Mouse (Mus musculus) hindbrain, embryonic 16.5 days (tissue): ENCODE measurements around the gene Gpd2. TPM values are rescaled to one million over a fixed set of nuclear protein-coding genes. Genes with fewer than 3 reads are reported as not detected.

Experiments used
- ATAC-seq: fragments of 200-750 bp; cut with Nextera tagmentation; 2 replicates; pipeline ENCODE4 v1.8.0; 2017; ENCODE audit warnings: moderate TSS enrichment, moderate library complexity
- H3K27ac ChIP-seq: fragments of 300-500 bp; sonication (generic); 2 replicates; pipeline ENCODE4 v1.5.1; 2014; ENCODE audit warnings: low read depth, mild to moderate bottlenecking, control low read depth, low read length, moderate library complexity
- H3K27me3 ChIP-seq: fragments of 300-500 bp; sonication (generic); replicated peaks from 2 replicates; pipeline ENCODE4 v1.6.1; 2014; ENCODE audit warnings: low read length; ENCODE audit not compliant: control insufficient read depth, insufficient read depth
- H3K36me3 ChIP-seq: fragments of 300-500 bp; sonication (generic); 2 replicates; pipeline ENCODE4 v1.6.1; 2014; ENCODE audit warnings: mild to moderate bottlenecking, low read length, moderate library complexity, mixed read lengths; ENCODE audit not compliant: control insufficient read depth, insufficient read depth
- H3K4me1 ChIP-seq: fragments of 300-500 bp; sonication (generic); 2 replicates; pipeline ENCODE4 v1.6.1; 2014; ENCODE audit warnings: low read depth, low read length; ENCODE audit not compliant: control insufficient read depth, insufficient read depth
- H3K4me2 ChIP-seq: fragments of 300-500 bp; sonication (generic); 2 replicates; pipeline ENCODE4 v1.6.1; 2014; ENCODE audit warnings: mild to moderate bottlenecking, low read length, control low read depth, moderate library complexity
- H3K4me3 ChIP-seq: fragments of 300-500 bp; sonication (generic); 2 replicates; pipeline ENCODE4 v1.5.1; 2014; ENCODE audit warnings: mild to moderate bottlenecking, low read length, control low read depth, moderate library complexity
- H3K9ac ChIP-seq: fragments of 300-500 bp; sonication (generic); 2 replicates; pipeline ENCODE4 v1.6.1; 2014; ENCODE audit warnings: low read depth, mild to moderate bottlenecking, control low read depth, low read length, moderate library complexity
- H3K9me3 ChIP-seq: fragments of 300-500 bp; sonication (generic); 2 replicates; pipeline ENCODE4 v1.6.1; 2014; ENCODE audit warnings: mild to moderate bottlenecking, low read length, moderate library complexity; ENCODE audit not compliant: control insufficient read depth
- WGBS: fragments of 180-500 bp; shearing (Covaris S2); extraction: QIAGEN DNeasy Blood & Tissue Kit; methylation state at CpG from one replicate; pipeline ENCODE4 v1.1.7; 2014; 5-methylcytosine and 5-hydroxymethylcytosine counted together
- polyA plus RNA-seq: library from polyadenylated mRNA; unstranded; fragments of >200 nt; fragmentation: Nextera tagmentation; extraction: Ambion mirVana; gene quantifications from 2 replicates; pipeline ENCODE4 v1.2.1, GENCODE M21; 2015

The Gpd2 gene
- polyA plus RNA-seq, 1 experiment from 2014 or later: 31.6 TPM

DNA sequence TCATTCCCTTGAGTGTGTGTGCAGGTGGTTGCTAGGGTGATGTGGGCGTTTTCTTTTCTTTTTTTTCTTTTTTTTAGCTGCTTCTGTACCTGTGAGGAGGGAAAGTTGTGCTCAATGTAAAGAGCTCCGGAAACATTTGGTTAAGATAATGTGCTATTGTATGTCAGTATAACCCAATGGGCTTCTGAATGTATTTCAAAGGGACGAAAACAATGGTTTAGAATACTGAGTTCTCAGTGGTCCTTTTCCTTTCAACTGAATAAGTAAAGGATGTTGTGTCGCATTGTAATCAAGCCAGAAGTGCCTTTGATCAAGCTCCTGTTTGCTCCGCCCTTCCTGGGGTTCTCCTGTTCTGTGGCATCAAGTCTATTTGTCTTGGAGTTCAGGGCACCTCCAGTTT is 6.6 kb downstream of the Gpd2 start:
- no peak overlapping the region for H3K9ac ChIP-seq
- H3K27me3 ChIP-seq: no peaks in the 10 kb centered on the region
- no peaks in the 10 kb centered on the region for H3K4me1 ChIP-seq
- H3K9me3 ChIP-seq: no peaks in the 10 kb centered on the region
- 44% methylated on average over 5 of the region's 5 CpGs for WGBS
- no peak overlapping the region for H3K4me3 ChIP-seq
- ATAC-seq: no peak
- no peak overlapping the region for H3K4me2 ChIP-seq
- no peaks in the 10 kb centered on the region for H3K36me3 ChIP-seq
- no peak overlapping the region for H3K27ac ChIP-seq

DNA sequence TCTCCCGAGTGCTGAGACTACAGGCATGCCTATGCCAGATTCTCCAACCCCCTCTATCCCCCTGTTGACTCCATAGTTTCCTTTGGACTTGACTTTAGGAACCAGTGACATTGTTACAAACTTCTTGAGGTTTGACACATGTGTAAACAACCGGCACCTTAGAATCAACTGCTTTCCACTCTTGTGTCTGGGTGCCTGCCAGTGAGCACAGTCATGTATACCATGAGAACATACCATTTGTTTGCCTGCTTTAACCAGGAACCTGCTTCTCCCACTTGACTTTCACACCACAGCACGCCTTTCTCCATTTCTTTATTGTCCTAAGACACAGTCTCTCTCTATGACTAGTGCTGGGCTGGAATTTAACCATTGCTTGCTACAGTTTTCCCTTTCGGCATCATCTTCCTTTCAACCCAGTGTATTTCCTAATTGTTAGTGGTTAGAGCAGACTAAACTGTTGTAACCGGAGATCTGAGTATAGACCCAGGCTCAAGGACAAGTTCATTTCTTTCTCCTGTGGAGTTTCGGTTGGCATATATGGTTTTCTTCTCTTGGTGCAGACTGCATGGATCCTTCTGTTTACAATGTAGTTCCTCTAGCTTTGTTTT is 8.4 kb downstream of the Gpd2 start:
- ATAC-seq: no peak
- WGBS: 89% methylated on average over 6 of the region's 6 CpGs
- no peak overlapping the region for H3K27ac ChIP-seq

DNA sequence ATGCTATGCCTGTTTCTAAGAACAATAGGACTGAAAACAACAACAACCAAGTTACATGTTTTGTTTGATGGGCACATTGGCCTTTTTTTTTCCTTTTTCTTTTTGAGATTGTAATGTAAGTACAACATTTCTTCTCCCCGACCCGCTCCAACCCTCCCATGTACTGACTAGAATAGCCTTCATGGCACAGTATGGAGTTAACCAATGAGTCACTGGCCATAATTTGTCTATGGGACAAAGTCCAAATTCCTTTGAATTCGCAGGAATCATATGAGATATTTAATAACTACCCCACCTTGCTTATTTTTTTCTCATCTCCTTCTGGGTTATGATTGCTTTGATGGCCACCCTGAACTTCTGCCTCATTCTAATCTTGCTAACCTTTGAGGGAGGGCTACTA is 12.7 kb downstream of the Gpd2 start:
- Histone ChIP-seq H3K27ac (no peak overlapping the region), H3K4me1 (no peaks in the 10 kb centered on the region), H3K36me3 (no peaks in the 10 kb centered on the region), H3K27me3 (no peaks in the 10 kb centered on the region), H3K4me3 (no peak overlapping the region), H3K4me2 (no peak overlapping the region), H3K9ac (no peak overlapping the region), H3K9me3 (no peaks in the 10 kb centered on the region)
- WGBS: 99% methylated on average over 3 of the region's 3 CpGs
- no peak for ATAC-seq

More for the DNA sequence above, 8.4 kb downstream of the Gpd2 start:
- Histone ChIP-seq H3K36me3 (no peaks in the 10 kb centered on the region), H3K4me1 (no peaks in the 10 kb centered on the region), H3K27me3 (no peaks in the 10 kb centered on the region), H3K9ac (no peak overlapping the region), H3K4me2 (no peak overlapping the region), H3K9me3 (no peaks in the 10 kb centered on the region), H3K4me3 (no peak overlapping the region)

DNA sequence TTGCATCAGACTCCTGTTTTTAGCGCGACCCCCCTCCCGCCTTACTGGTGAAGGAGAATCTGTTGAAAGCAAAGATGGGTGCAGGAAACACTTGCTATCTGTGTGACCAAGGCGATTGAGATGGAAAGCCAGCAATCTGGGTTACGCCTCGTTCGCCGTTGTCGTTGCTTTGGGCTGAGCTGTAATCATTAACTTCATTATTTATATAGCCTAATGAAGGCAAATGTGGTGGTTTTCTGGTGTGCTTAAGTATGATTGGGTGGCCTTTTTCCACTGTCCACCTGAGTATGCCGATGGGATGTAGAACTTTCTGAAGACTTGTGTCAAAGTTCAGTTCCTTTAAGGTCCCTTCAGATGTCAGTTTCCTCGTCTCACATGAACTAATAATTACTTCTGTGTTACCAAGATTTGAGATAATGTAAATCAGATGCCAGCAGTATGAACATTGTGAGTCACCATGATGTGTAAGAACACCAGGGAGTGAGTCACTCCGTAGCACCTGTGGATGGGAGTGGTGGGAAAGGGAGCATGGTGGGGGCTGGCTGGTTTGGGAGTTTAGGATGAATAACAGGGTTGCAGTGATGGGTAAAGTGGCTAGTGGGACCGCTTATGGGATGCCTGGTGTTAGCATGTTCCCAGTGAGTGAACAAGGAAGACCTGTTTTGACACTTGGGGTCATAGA is 14.3 kb downstream of the Gpd2 start:
- H3K9ac ChIP-seq: no peak overlapping the region
- H3K27ac ChIP-seq: no peak overlapping the region
- no peaks in the 10 kb centered on the region for H3K36me3 ChIP-seq
- H3K27me3 ChIP-seq: no peaks in the 10 kb centered on the region
- no peaks in the 10 kb centered on the region for H3K4me1 ChIP-seq
- no peak for ATAC-seq
- no peak overlapping the region for H3K4me2 ChIP-seq
- H3K4me3 ChIP-seq: no peak overlapping the region
- H3K9me3 ChIP-seq: no peaks in the 10 kb centered on the region
- WGBS: 91% methylated on average over 13 of the region's 13 CpGs

DNA sequence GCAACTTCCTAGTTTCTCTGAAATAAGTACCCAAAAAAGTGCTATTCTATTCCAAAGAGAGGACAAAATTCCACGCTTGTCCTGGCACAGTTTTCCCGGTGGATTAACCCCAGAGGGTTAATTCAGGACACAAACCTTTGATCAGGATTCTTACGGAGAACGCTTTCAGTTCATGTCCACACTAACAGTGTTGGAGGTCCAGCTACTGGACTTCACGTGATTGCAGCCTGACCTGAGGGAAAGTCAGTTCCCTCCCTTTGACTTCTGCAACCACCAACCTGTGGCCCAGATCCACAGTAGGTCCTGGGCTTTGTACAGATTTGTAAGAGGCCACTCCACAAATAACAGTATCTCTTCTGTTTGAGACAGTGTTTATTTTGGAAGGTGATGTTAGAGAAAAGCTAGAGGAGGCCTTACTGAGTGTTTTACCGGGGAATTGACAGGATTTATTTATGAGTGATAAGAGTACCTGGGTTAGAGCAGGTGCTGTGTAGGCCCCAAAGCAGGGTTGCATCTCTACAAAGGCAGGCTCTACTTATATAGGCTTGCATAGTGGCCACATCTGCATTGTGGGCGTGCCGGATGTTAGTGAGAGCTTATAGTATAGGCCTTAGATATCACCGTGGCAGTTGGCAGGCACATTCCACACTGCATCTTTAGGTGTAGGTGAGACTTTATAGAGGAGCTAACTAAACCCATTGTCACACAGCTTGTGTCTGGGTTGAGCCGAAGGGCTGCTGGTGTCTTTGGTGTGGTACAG is 15.3 kb downstream of the Gpd2 start:
- 87% methylated on average over 10 of the region's 10 CpGs for whole genome bisulfite sequencing
- no peak overlapping the region for H3K4me2 ChIP-seq
- H3K36me3 ChIP-seq: no peaks in the 10 kb centered on the region
- no peak overlapping the region for H3K27ac ChIP-seq
- no peak for ATAC-seq
- H3K9ac ChIP-seq: no peak overlapping the region
- H3K27me3 ChIP-seq: no peaks in the 10 kb centered on the region
- no peaks in the 10 kb centered on the region for H3K4me1 ChIP-seq
- H3K4me3 ChIP-seq: no peak overlapping the region
- no peaks in the 10 kb centered on the region for H3K9me3 ChIP-seq

DNA sequence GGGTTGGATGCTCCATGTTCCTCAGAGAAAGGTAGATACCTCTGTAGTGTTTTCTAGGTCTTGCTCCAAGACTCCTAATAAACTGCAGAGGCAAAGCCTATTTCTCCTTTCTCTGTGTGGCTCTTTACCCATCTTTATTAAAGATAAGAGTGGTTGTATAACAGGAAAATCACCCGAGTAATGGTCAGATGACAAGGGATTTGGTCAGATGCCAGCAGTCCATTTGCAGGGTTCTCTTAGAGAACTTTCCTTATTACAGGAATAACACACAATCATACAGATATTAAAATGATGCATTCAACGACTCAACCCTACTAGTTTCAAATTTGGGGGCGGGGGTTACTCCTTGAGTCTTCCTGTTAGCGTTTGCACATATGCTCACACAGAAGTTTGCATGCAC is 16.8 kb downstream of the Gpd2 start:
- ATAC-seq: no peak
- WGBS: 85% methylated on average over 4 of the region's 4 CpGs
- Histone ChIP-seq H3K27ac (no peak overlapping the region), H3K36me3 (no peaks in the 10 kb centered on the region), H3K9me3 (no peaks in the 10 kb centered on the region), H3K4me1 (no peaks in the 10 kb centered on the region), H3K4me2 (no peak overlapping the region), H3K9ac (no peak overlapping the region), H3K4me3 (no peak overlapping the region), H3K27me3 (no peaks in the 10 kb centered on the region)

DNA sequence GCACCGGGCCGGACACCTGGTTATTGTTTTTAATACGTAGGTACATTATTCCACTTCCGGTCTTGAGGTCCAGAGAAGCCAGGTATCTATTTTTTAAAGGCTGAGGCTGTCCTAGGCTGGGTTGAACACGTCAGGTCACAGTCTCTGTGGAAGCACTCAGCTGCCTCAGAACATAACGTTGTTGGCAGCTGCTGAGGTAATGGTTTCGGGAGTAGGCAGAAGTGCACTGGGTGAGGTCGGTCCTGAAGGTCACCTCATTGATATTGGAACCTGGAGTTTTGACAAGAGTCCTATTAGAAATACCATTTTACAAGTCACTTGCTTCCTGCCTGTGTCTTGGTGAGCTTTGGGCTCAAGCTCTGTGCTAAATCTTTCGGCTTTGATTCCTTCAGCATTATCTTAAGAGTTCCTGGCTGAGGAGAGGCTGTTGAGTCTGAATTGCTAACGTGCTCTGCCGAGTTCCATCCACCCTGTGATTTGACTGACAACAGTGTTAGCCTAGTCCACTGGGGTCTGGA is 17.8 kb downstream of the Gpd2 start:
- no peaks in the 10 kb centered on the region for H3K36me3 ChIP-seq
- no peak overlapping the region for H3K9ac ChIP-seq
- no peak for ATAC-seq
- no peak overlapping the region for H3K4me2 ChIP-seq
- no peak overlapping the region for H3K4me3 ChIP-seq
- no peaks in the 10 kb centered on the region for H3K4me1 ChIP-seq
- H3K9me3 ChIP-seq: no peaks in the 10 kb centered on the region
- H3K27me3 ChIP-seq: no peaks in the 10 kb centered on the region
- no peak overlapping the region for H3K27ac ChIP-seq
- 67% methylated on average over 11 of the region's 11 CpGs for WGBS

DNA sequence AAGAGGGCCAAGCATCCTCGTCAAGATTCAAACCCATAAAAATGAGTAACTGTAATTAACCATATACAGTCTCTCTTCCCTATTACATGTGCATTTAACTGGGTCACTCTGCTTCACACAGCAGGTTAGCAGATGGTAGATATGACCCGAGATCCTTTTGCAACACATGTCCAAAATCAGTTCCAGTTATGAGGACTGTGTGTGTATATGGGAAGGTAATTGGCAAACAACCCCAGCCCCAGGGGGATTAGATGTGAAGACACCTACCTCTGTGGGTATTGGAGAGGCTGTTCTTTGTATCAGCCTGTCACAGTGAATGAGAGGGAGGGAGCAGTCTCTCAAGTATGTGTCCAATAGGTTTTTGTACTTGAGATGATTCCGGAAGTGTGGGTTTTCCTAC is 18.4 kb downstream of the Gpd2 start:
- H3K4me2 ChIP-seq: no peak overlapping the region
- no peaks in the 10 kb centered on the region for H3K27me3 ChIP-seq
- no peak overlapping the region for H3K9ac ChIP-seq
- no peak overlapping the region for H3K4me3 ChIP-seq
- no peaks in the 10 kb centered on the region for H3K36me3 ChIP-seq
- no peaks in the 10 kb centered on the region for H3K9me3 ChIP-seq
- H3K27ac ChIP-seq: no peak overlapping the region
- 40% methylated on average over 3 of the region's 3 CpGs for WGBS
- H3K4me1 ChIP-seq: no peaks in the 10 kb centered on the region
- 0 out of 2 replicates have a peak, but pooled peaks have one; percentile 24 for ATAC-seq

DNA sequence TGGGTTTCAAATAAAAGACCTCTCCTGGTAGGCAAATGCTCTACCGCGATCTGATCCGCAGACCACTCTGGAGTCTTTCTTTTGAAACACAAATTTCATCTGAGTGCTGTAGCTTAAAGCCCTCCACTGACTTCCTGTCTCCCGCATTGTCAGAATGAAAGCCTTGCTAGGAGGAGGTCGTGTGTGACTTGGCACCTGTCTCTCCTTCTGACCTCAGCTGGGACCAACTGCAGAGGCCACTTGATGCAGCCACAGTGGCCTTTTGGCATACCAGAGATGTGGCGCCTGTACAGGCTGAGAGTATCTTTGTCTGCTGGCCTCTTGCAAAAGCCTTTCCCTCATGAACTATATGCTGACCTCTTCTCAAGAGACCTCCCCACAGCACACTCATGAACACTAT is 19.0 kb downstream of the Gpd2 start:
- H3K9ac ChIP-seq: no peak overlapping the region
- ATAC-seq: peak; percentile 77
- no peak overlapping the region for H3K27ac ChIP-seq
- 17% methylated on average over 6 of the region's 6 CpGs for WGBS
- H3K9me3 ChIP-seq: no peaks in the 10 kb centered on the region
- H3K4me1 ChIP-seq: no peaks in the 10 kb centered on the region
- H3K4me3 ChIP-seq: no peak overlapping the region
- H3K27me3 ChIP-seq: no peaks in the 10 kb centered on the region
- no peaks in the 10 kb centered on the region for H3K36me3 ChIP-seq
- H3K4me2 ChIP-seq: no peak overlapping the region
